Comparison of ENCODE assay signal across 10 mouse cellular contexts in the genomic region with DNA sequence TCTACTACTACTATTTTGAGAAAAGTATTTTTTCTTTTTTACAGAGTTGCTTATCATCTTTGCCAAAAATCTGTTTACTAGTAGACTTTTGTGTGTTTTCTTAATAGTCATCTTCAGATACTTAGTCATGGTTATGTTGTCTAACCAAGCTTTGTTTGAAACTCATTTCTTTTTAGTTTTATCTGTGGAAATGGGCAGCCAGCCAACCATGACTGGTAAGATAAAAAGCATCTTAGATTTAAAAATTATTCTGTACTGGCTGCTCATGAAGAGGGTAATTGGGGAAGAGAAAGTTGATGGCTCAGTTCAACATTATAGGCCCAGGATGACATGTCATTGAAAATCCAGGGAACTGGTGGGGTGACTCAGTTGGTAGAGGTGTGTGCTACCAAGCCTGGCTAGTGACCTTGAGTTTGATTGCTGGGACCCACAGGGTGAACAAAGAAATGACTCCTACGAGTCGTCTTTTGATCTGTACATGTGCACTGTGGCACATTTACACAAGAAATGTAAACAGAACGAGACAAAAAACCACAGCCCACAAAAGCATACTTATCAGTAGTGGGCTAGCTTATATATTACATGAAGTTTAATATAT. TPM values are rescaled to one million over a fixed set of nuclear protein-coding genes. Genes with fewer than 3 reads are reported as not detected.
A peak's percentile ranks its signal among the peaks of the same experiment; 100 is the strongest.
DNase-seq lines count a peak whose midpoint lies in the region; ATAC-seq lines count a peak whose summit lies in the region.
"Had no signal": no experiment of that assay in that cellular context is flagged by ENCODE, and none has a peak within 500 bp of the region (broad histone marks: within the 10 kb centered on the region; RNA-seq: fewer than 3 reads in every experiment).

No protein-coding gene starts in this region.

- peak; percentile 10 for DNase-seq in gastrocnemius, postnatal 10 days
- no peak for DNase-seq in gastrocnemius, postnatal 36 days
- DNase-seq in A20 (ENCODE audit: low read depth, low spot score), result peak; percentile 54
- peak; percentile 10 for DNase-seq in T-cell, adult 2 months (ENCODE audit: low spot score)
- DNase-seq in kidney, adult 18-20 months, result no peak
- no peak for DNase-seq in embryo, embryonic 10.5 days (ENCODE audit: low spot score)
- DNase-seq in lung, postnatal 36 days, result no peak
- DNase-seq: forebrain, postnatal 0 days; retina, postnatal 1 day had no signal

- ATAC-seq in megakaryocyte, adult 5-6 weeks (ENCODE audit: poor library complexity, severe bottlenecking), result 0 out of 2 replicates have a peak, but pooled peaks have one; percentile 33
- ATAC-seq: forebrain, postnatal 0 days had no signal

- intact Hi-C loops in gastrocnemius, postnatal 36 days (cut with DNase I), result no loop called here

RNA-seq across cellular contexts. Expression of a gene that starts 6.0 kb away (rescaled TPM):
- 100 to 1,000 TPM; 102 to 115 TPM for total RNA-seq in gastrocnemius, postnatal 10 days (2021)
- total RNA-seq in gastrocnemius, postnatal 36 days (2021), result 10 to 100 TPM; 75.7 to 78.2 TPM
- 53.0 and 63.4 TPM in 2 replicates for total RNA-seq in megakaryocyte, adult 5-6 weeks (2015)
- total RNA-seq in megakaryocyte, adult 5-6 weeks (2017), result 65.0 and 75.9 TPM in 2 replicates

Comparison
In these comparisons a context has a peak if more than half of its experiments do, and no peak if none do; other contexts are left out.
1. DNase-seq: peak in gastrocnemius, postnatal 10 days (single experiment), A20 (single experiment) and T-cell, adult 2 months (single experiment); none in gastrocnemius, postnatal 36 days (0 of 2), kidney, adult 18-20 months (single experiment), embryo, embryonic 10.5 days (single experiment) and lung, postnatal 36 days (single experiment).